Mouse (Mus musculus) embryonic facial prominence, embryonic 11.5 days (tissue): ENCODE results near the gene Alkbh4. TPM values are rescaled to one million over a fixed set of nuclear protein-coding genes. Genes with fewer than 3 reads are reported as not detected.
"Not testable (repeated sequence)": the region's sequence is repeated elsewhere in the genome, so short reads cannot be mapped to it uniquely, and the experiment has no call there.

Experiments
- ATAC-seq: fragments of 200-750 bp; cut with Nextera tagmentation; replicated peaks from 2 replicates; pipeline ENCODE4 v1.8.0; 2017; ENCODE audit warnings: low read depth; ENCODE audit not compliant: insufficient number of reproducible peaks, low FRiP score, low TSS enrichment
- DNase-seq: peaks from one replicate; pipeline ENCODE4 v3.0.0-alpha.2; 2015; ENCODE audit warnings: low spot score
- H3K27ac ChIP-seq: fragments of 300-500 bp; sonication (generic); replicated peaks from 2 replicates; pipeline ENCODE4 v1.5.1; 2014; ENCODE audit warnings: mild to moderate bottlenecking, low read depth, low read length, control low read depth
- H3K27me3 ChIP-seq: fragments of 300-500 bp; sonication (generic); 2 replicates; pipeline ENCODE4 v1.6.1; 2014; ENCODE audit warnings: mild to moderate bottlenecking, low read length, moderate library complexity, mixed read lengths; ENCODE audit not compliant: control insufficient read depth, insufficient read depth
- H3K36me3 ChIP-seq: fragments of 300-500 bp; sonication (generic); replicated peaks from 2 replicates; pipeline ENCODE4 v1.6.1; 2014; ENCODE audit warnings: low read depth, mild to moderate bottlenecking, low read length, moderate library complexity, mixed read lengths; ENCODE audit not compliant: control insufficient read depth, insufficient read depth
- H3K4me1 ChIP-seq: fragments of 300-500 bp; sonication (generic); 2 replicates; pipeline ENCODE4 v1.6.1; 2014; ENCODE audit warnings: low read length, mixed read lengths; ENCODE audit not compliant: control insufficient read depth, insufficient read depth
- H3K4me2 ChIP-seq: fragments of 300-500 bp; sonication (generic); 2 replicates; pipeline ENCODE4 v1.6.1; 2014; ENCODE audit warnings: low read depth, mild to moderate bottlenecking, control low read depth, low read length, moderate library complexity
- H3K4me3 ChIP-seq: fragments of 300-500 bp; sonication (generic); 2 replicates; pipeline ENCODE4 v1.5.1; 2014; ENCODE audit warnings: low read depth, low read length, control low read depth
- H3K9ac ChIP-seq: fragments of 300-500 bp; sonication (generic); replicated peaks from 2 replicates; pipeline ENCODE4 v1.6.1; 2014; ENCODE audit warnings: mild to moderate bottlenecking, control low read depth, low read length
- H3K9me3 ChIP-seq: fragments of 300-500 bp; sonication (generic); replicated peaks from 2 replicates; pipeline ENCODE4 v1.6.1; 2016; ENCODE audit warnings: mild to moderate bottlenecking, low read length, inconsistent platforms, mixed read lengths; ENCODE audit not compliant: control insufficient read depth
- whole genome bisulfite sequencing: fragments of 180-500 bp; shearing (Covaris S2); extraction: QIAGEN DNeasy Blood & Tissue Kit; methylation state at CpG from one replicate; pipeline ENCODE4 v1.1.7; 2014; 5-methylcytosine and 5-hydroxymethylcytosine counted together
- polyA plus RNA-seq: library from polyadenylated mRNA; unstranded; fragments of >200 nt; fragmentation: Nextera tagmentation; extraction: Ambion mirVana; gene quantifications from 2 replicates; pipeline ENCODE4 v1.2.1, GENCODE M21; 2014

Alkbh4 gene
- polyA plus RNA-seq, 1 experiment from 2014 or later: 17.2 TPM

GRCm38 (mm10) chr5:136146936-136147335 is 11.0 kb downstream of the Alkbh4 start:
- no peak overlapping the region for H3K4me3 ChIP-seq
- no peak overlapping the region for H3K9ac ChIP-seq
- no peaks in the 10 kb centered on the region for H3K9me3 ChIP-seq
- H3K4me2 ChIP-seq: no peak overlapping the region
- H3K36me3 ChIP-seq: no peaks in the 10 kb centered on the region; the same call in 1 of the 2 replicates
- H3K4me1 ChIP-seq: no peaks in the 10 kb centered on the region
- no peaks in the 10 kb centered on the region for H3K27me3 ChIP-seq
- no peak for ATAC-seq
- no peak for DNase-seq
- 75% methylated on average over 1 of the region's 1 CpGs for WGBS
- H3K27ac ChIP-seq: no peak overlapping the region

- no peaks in the 10 kb centered on the region for H3K9me3 ChIP-seq
- no peak overlapping the region for H3K27ac ChIP-seq
- DNase-seq (no peak), ATAC-seq (no peak)
- no peak overlapping the region for H3K4me2 ChIP-seq
- H3K4me1 ChIP-seq: no peaks in the 10 kb centered on the region
- 74% methylated on average over 8 of the region's 8 CpGs for WGBS
- no peaks in the 10 kb centered on the region for H3K27me3 ChIP-seq
- H3K36me3 ChIP-seq: no peaks in the 10 kb centered on the region
- no peak overlapping the region for H3K4me3 ChIP-seq
- no peak overlapping the region for H3K9ac ChIP-seq
These were observed 11.8 kb downstream of the Alkbh4 start for GRCm38 (mm10) chr5:136147704-136148103.

- not testable (repeated sequence) for H3K9ac ChIP-seq, H3K9me3 ChIP-seq, H3K4me1 ChIP-seq, H3K4me3 ChIP-seq, H3K27ac ChIP-seq, H3K4me2 ChIP-seq, H3K27me3 ChIP-seq, H3K36me3 ChIP-seq, DNase-seq, ATAC-seq
- 64% methylated on average over 5 of the region's 5 CpGs for WGBS
These were observed 13.2 kb downstream of the Alkbh4 start for GRCm38 (mm10) chr5:136149134-136149576.

GRCm38 (mm10) chr5:136152365-136152764 is 16.4 kb downstream of the Alkbh4 start:
- H3K9ac ChIP-seq: no peak overlapping the region
- DNase-seq (no peak), ATAC-seq (no peak)
- no peak overlapping the region for H3K27ac ChIP-seq
- H3K27me3 ChIP-seq: no peaks in the 10 kb centered on the region
- H3K4me1 ChIP-seq: no peaks in the 10 kb centered on the region
- no peaks in the 10 kb centered on the region for H3K9me3 ChIP-seq
- no peak overlapping the region for H3K4me3 ChIP-seq
- H3K4me2 ChIP-seq: no peak overlapping the region
- WGBS: 80% methylated on average over 8 of the region's 8 CpGs
- H3K36me3 ChIP-seq: no peaks in the 10 kb centered on the region

- H3K36me3 ChIP-seq: no peaks in the 10 kb centered on the region
- no peak for DNase-seq
- H3K9me3 ChIP-seq: no peaks in the 10 kb centered on the region
- WGBS: 78% methylated on average over 5 of the region's 5 CpGs
- no peaks in the 10 kb centered on the region for H3K27me3 ChIP-seq
- no peak for ATAC-seq
- H3K4me3 ChIP-seq: no peak overlapping the region
- H3K27ac ChIP-seq: no peak overlapping the region
- H3K9ac ChIP-seq: no peak overlapping the region
- no peaks in the 10 kb centered on the region for H3K4me1 ChIP-seq
- no peak overlapping the region for H3K4me2 ChIP-seq
These were observed 19.5 kb downstream of the Alkbh4 start for GRCm38 (mm10) chr5:136155399-136155798.

- not testable (repeated sequence) for H3K27ac ChIP-seq, H3K36me3 ChIP-seq, H3K27me3 ChIP-seq, H3K9ac ChIP-seq, H3K4me2 ChIP-seq, H3K9me3 ChIP-seq, ATAC-seq, H3K4me3 ChIP-seq, DNase-seq, H3K4me1 ChIP-seq
- 92% methylated on average over 11 of the region's 12 CpGs for WGBS
These were observed 24.1 kb downstream of the Alkbh4 start for GRCm38 (mm10) chr5:136160084-136160483.

- ATAC-seq (no peak), DNase-seq (no peak)
- Histone ChIP-seq H3K4me3 (no peak overlapping the region), H3K27ac (no peak overlapping the region), H3K27me3 (no peaks in the 10 kb centered on the region), H3K4me2 (no peak overlapping the region), H3K9me3 (no peaks in the 10 kb centered on the region), H3K4me1 (no peaks in the 10 kb centered on the region), H3K9ac (no peak overlapping the region), H3K36me3 (no peaks in the 10 kb centered on the region)
- 84% methylated on average over 11 of the region's 11 CpGs for WGBS
These were observed 28.0 kb downstream of the Alkbh4 start for GRCm38 (mm10) chr5:136163807-136164474.

- no peaks in the 10 kb centered on the region for H3K9me3 ChIP-seq
- H3K36me3 ChIP-seq: no peaks in the 10 kb centered on the region
- H3K4me2 ChIP-seq: no peak overlapping the region
- ATAC-seq (no peak), DNase-seq (no peak)
- no peaks in the 10 kb centered on the region for H3K27me3 ChIP-seq
- H3K4me3 ChIP-seq: no peak overlapping the region
- no peaks in the 10 kb centered on the region for H3K4me1 ChIP-seq
- H3K9ac ChIP-seq: no peak overlapping the region
- H3K27ac ChIP-seq: no peak overlapping the region
- WGBS: 79% methylated on average over 8 of the region's 8 CpGs
These were observed 29.3 kb downstream of the Alkbh4 start for GRCm38 (mm10) chr5:136165246-136165645.
